Mouse (Mus musculus): ENCODE results near the gene Baiap2l1. TPM values are rescaled to one million over a fixed set of nuclear protein-coding genes. Genes with fewer than 3 reads are reported as not detected.

The Baiap2l1 gene
- total RNA-seq, 2 experiments from 2014 or later: 3.7 to 6.8 TPM

DNA sequence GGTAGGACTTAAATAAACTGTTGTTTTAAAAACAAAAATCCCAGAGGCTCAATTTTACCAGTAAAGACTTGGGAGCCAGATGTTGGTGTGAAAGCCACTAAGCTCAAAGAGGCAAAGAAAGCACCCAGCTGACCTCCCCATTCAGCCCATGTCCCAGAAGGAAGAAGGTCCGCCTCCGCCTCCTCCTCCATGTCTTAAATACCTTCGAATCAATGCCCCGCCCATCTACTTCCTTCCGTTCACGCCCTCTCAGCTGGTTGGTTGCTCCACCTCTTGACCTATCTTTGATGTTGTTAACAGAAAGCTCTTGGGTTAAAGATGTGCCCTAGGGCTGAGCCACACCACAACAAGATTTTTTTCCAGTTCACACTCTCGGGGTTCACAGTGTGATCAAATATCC lies 127.7 kb downstream of the Baiap2l1 start:
- DNase-seq: no peak

DNA sequence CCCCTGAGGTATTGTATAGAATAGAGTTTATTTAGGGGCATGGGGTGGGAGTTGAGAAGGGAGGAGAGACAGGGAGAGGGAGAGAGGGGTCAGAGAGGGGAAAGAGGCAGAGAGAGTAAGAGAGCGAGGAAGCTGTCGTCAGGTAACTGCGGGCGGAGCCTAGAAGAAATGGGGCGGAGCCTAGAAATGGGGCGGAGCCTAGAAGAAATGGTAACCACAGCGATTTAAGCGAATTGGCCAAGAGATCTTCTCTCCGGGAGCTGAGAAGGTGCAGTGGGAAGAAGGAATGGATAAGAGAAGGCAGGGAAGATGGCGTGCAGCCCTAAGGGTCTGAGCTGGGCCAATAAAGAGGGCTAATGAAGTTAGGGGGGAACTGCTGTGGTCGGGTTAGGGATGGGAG lies 131.7 kb downstream of the Baiap2l1 start:
- no peak for DNase-seq

DNA sequence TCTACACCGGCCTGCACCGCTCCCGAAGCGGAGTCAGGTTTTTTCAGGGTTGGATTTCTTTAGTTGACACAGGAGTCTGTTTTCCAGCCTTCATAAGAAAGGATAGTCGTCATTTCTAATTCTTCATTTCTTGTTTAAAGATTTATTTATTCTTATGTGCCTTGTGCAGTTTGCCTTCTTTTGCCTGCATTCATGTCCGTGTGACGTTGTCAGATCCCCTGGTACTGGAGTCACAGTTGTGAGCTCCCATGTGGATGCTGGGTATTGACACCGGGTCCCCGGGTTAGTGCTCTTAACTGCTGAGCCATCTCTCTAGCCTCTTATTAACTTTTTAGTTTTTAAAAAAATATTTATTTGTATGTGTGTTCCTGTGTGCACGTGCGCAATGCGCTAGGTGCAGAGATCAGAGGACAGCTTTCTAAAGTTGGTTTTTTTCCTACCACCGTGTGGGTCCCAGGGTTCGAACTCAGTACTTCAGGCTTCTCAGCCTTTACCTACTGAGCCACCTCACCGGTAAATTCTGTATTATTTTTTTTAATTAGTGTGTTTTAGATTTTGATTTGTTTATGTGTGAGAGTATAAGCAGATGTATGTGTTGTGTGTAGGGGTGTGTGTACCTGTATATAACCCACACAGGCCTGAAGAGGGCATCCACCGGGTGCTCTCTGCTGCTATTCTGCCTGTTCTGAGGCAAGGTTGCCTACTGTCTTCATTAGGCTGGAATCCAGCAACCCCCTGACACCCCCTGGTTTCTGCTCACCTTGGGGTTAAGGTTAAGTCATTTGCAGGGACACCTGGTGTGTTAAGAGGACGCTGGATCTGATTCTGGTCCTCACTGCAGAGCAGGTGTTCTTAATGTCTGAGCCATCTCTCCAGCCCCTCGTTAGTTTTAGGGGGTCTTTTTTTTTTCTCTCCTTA lies 133.8 kb downstream of the Baiap2l1 start:
- no peak for DNase-seq

DNA sequence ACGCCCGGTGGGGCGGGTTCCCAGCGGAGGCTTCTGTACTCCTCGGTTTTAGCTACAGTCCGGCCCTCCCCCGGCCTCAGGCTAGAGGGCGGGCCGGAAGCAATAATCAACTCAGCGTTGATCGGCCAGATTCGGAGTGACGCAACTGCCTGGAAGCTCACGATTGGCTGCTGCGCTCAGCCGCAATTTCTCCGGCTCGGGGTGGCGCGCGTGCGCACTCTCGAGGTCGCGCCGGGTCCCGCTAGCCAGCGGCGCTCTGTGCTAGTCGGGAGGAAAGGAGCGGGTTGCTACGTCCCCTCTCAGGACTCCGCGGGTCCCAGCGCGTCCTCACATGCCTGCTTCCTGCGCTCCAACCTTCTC lies 134.4 kb downstream of the Baiap2l1 start, which contains the start of gene Tecpr1:
Gene Tecpr1 (minus strand): TSS at position 113 of the 360 bp plus-strand sequence.
- peak; percentile 96 for DNase-seq

DNA sequence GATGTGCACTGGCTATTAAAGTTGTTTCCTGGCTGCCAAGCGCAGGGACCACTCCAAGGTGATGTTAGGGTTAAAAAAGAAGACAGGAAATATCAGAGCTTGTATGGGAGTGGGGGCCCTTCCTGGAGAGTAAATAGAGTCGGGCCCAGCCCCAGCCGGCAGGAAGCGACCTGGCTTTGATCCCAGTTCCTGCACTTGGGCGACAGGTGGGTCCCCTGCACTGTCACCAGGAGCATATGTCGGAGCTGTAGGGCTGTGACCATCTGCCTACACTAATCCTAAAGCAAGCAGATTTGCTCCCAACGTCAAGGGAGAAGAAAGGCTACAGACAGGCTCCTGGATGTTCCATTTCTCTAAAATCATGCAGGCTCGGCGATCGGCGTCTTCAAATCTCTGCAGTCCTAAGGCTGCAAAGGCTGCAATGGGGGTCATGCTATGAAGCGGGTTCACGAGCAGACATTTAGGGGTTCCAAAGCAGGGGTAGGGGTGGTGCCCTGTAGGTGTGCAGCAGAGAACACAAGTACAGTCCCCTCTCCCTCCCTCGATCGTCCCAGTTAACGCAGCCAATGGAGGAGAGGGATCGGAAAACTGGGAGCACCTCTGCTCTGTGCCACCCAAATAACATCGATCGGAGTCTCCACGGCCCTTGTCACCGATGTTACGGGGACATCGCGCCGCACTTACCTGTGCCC lies 135.0 kb downstream of the Baiap2l1 start:
- peak; percentile 70 for DNase-seq

DNA sequence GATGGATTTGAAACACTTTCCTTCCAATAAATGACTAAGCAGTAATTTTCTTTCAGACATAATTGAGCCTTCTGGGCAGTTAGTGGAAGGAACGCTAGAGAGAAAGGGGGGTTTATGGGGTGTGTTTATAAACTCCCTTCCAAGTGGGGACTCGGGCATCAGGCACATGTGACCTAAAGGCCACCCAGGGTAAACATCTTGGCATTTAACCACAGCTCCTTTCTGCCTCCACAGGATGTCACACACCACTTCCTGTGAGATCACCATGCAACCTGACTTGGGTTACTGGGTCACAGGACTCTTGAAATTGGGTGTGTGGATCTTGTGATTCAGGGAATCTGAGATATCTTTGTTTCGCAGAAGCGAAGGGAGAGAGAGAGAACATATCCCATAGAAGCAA lies 136.6 kb downstream of the Baiap2l1 start:
- peak; percentile 50 for DNase-seq

DNA sequence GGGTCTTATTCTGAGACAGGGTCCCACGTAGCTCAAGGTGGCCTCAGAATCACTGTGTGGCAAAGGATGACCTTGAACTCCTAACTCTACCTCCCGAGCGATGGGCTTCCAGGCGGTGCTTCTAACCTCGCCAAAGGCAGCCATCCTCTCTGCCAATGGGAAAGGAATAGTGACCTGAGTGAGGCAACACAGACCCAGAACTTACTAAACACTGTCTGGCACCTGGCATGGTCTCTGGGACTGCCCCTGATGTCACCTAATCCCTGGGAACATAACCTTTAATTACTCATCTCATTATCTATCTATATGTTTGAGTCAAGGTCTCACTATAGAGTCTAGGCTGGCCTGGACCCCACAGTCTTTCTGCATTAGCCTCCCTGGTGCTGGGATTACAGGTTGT lies 138.0 kb downstream of the Baiap2l1 start:
- DNase-seq: no peak

DNA sequence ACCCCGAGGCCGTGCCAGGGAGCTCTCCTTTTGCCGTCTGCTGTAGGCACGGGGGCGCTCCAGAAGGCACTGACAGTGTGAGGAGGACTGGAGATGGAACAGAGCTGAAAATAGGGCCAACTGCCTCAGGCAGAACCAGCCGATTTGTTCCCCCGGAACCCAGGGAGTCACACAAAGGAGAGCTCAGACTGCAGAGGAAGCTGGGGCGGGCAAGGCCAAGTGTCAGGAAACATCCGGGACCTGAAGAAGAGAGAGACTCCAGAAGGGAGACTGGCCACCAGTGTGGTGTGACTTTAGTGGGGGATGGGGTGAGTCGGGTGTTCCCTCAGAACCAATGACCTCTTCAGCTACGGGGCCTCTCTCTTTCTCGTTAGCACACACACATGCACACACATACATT lies 138.6 kb downstream of the Baiap2l1 start:
- peak; percentile 44 for DNase-seq

DNA sequence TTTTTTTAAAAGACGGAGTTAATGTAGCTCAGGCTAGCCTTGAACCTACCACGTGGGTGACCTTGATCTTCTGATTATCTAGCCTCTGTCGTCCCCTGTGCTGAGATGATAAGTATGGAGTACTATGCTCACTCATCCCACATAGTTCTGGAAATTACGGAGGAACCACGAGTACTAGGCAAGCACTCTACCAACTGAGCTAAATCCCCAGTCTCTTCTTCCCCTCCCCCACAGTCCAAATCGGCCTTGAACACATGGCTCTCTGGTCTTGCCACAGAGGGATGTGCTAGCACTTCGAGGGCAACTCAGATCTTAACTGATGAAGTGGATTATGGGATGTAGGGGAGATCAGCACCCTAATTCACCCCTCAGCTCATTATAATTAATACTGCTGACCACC lies 139.9 kb downstream of the Baiap2l1 start:
- DNase-seq: no peak

DNA sequence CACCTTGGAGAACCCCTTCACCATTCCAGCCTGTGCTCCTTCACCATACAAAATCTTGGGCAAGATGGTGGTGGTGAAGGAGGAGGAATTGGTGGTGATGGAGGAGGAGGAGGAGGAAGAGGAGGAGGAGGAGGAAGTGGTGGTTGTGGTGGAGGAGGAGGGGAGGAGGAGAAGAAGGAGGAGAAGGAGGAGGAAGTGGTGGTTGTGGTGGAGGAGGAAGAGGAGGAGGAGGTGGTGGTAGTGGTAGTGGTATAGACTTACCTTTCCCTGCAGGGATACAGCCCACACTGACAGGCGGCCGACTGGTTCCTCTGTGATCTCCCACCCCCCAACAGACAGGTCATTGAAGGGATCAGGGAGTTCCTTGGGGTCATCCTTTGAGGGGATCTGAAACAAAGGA lies 141.9 kb downstream of the Baiap2l1 start:
- no peak for DNase-seq

Other genes with a start within 250 kb of the Baiap2l1 start
- under 1 TPM; 0.66 to 0.97 TPM for gene Bhlha15, start 167.8 kb downstream of the Baiap2l1 start, total RNA-seq (2021)
- gene Tecpr1, start 134.5 kb downstream of the Baiap2l1 start, total RNA-seq (2021): 10 to 100 TPM; 56.9 to 67.2 TPM
- gene Bri3, start 113.7 kb downstream of the Baiap2l1 start, total RNA-seq (2021): 100 to 1,000 TPM; 116 to 124 TPM
- under 1 TPM; 0.79 to 0.87 TPM for gene Nptx2, start 187.8 kb upstream of the Baiap2l1 start, total RNA-seq (2021)

Measured in adrenal gland, postnatal 10 days (tissue).